Mouse (Mus musculus): ENCODE measurements at regions not wholly inside any gene's neighbourhood (a gene's known extent, or its start where the extent isn't known, plus 50 kb on each side); places are given as distances from the start of the nearest gene placed in this dataset.

DNA sequence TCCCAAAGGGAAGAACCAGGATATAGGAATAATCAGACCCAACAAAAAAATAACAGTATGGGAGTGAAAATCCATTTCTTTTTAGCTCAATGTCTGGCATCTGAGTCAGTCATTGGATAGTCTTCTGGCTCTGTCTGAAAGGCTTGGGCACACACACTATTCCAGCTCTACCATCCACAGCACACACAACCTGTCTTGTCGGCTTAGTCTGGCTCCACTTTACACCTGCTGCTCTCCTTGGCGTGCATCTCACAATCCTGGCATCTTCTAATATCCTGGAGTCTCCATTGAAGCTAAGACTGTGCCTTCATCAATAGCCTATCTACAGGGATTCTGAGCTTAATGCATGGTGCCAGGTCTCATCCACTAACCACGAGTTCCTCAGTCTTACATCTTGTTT is 213.0 kb downstream of the Fam169b start:
- 86% methylated on average over 3 of the region's 3 CpGs for WGBS
- Histone ChIP-seq H3K36me3 (ENCODE audit: control insufficient read depth, insufficient read depth, low read length) (no peaks in the 10 kb centered on the region), H3K27ac (ENCODE audit: control insufficient read depth, insufficient read depth, low read length) (no peak overlapping the region)

GRCm38 (mm10) chr7:68482553-68482952 is 208.9 kb downstream of the Fam169b start:
- no peaks in the 10 kb centered on the region for H3K36me3 ChIP-seq (ENCODE audit: control insufficient read depth, insufficient read depth, low read length)
- TF ChIP-seq CTCF (IDR thresholded peaks at IDR 0.05; ENCODE audit: borderline replicate concordance, control insufficient read depth, extremely low read depth, insufficient read depth, low read length, poor library complexity) = no peak
- TF ChIP-seq POLR2A (IDR thresholded peaks at IDR 0.05; ENCODE audit: control insufficient read depth, extremely low read depth, insufficient read depth, low read length, poor library complexity) = no peak

More for the DNA sequence above, 213.0 kb downstream of the Fam169b start:
- Histone ChIP-seq H3K4me1 (replicated peaks; ENCODE audit: control insufficient read depth, insufficient read depth, low read length) (no peaks in the 10 kb centered on the region), H3K4me3 (ENCODE audit: control insufficient read depth, insufficient read depth, low read length) (no peak overlapping the region), H3K27me3 (ENCODE audit: control insufficient read depth, insufficient read depth, low read length) (no peaks in the 10 kb centered on the region)
- TF ChIP-seq POLR2A (IDR thresholded peaks at IDR 0.05; ENCODE audit: control insufficient read depth, extremely low read depth, insufficient read depth, low read length, poor library complexity) (no peak), CTCF (IDR thresholded peaks at IDR 0.05; ENCODE audit: borderline replicate concordance, control insufficient read depth, extremely low read depth, insufficient read depth, low read length, poor library complexity) (no peak)
- DNase-seq = no peak

GRCm38 (mm10) chr7:68480770-68481169 is 207.1 kb downstream of the Fam169b start:
- peak; percentile 48; the same call in 1 of the 2 replicates for TF ChIP-seq CTCF (IDR thresholded peaks at IDR 0.05; ENCODE audit: borderline replicate concordance, control insufficient read depth, extremely low read depth, insufficient read depth, low read length, poor library complexity)
- no peak for TF ChIP-seq POLR2A (IDR thresholded peaks at IDR 0.05; ENCODE audit: control insufficient read depth, extremely low read depth, insufficient read depth, low read length, poor library complexity)
- no peak overlapping the region for H3K27ac ChIP-seq (ENCODE audit: control insufficient read depth, insufficient read depth, low read length)
- 25% methylated on average over 7 of the region's 7 CpGs for WGBS
- H3K36me3 ChIP-seq (ENCODE audit: control insufficient read depth, insufficient read depth, low read length) = no peaks in the 10 kb centered on the region
- no peaks in the 10 kb centered on the region for H3K27me3 ChIP-seq (ENCODE audit: control insufficient read depth, insufficient read depth, low read length)
- DNase-seq = peak; percentile 41
- H3K4me3 ChIP-seq (ENCODE audit: control insufficient read depth, insufficient read depth, low read length) = no peak overlapping the region
- no peaks in the 10 kb centered on the region for H3K4me1 ChIP-seq (replicated peaks; ENCODE audit: control insufficient read depth, insufficient read depth, low read length)

More at GRCm38 (mm10) chr7:68482553-68482952, 208.9 kb downstream of the Fam169b start:
- no peaks in the 10 kb centered on the region for H3K27me3 ChIP-seq (ENCODE audit: control insufficient read depth, insufficient read depth, low read length)
- no peak for DNase-seq
- 30% methylated on average over 10 of the region's 10 CpGs for WGBS
- H3K4me3 ChIP-seq (ENCODE audit: control insufficient read depth, insufficient read depth, low read length) = no peak overlapping the region
- no peak overlapping the region for H3K27ac ChIP-seq (ENCODE audit: control insufficient read depth, insufficient read depth, low read length)
- no peaks in the 10 kb centered on the region for H3K4me1 ChIP-seq (replicated peaks; ENCODE audit: control insufficient read depth, insufficient read depth, low read length)

GRCm38 (mm10) chr7:68480336-68480735 is 206.7 kb downstream of the Fam169b start:
- Histone ChIP-seq H3K36me3 (ENCODE audit: control insufficient read depth, insufficient read depth, low read length) (no peaks in the 10 kb centered on the region), H3K27me3 (ENCODE audit: control insufficient read depth, insufficient read depth, low read length) (no peaks in the 10 kb centered on the region), H3K27ac (ENCODE audit: control insufficient read depth, insufficient read depth, low read length) (no peak overlapping the region), H3K4me1 (replicated peaks; ENCODE audit: control insufficient read depth, insufficient read depth, low read length) (no peaks in the 10 kb centered on the region), H3K4me3 (ENCODE audit: control insufficient read depth, insufficient read depth, low read length) (no peak overlapping the region)
- TF ChIP-seq POLR2A (IDR thresholded peaks at IDR 0.05; ENCODE audit: control insufficient read depth, extremely low read depth, insufficient read depth, low read length, poor library complexity) (no peak), CTCF (IDR thresholded peaks at IDR 0.05; ENCODE audit: borderline replicate concordance, control insufficient read depth, extremely low read depth, insufficient read depth, low read length, poor library complexity) (no peak)
- 54% methylated on average over 3 of the region's 3 CpGs for WGBS
- no peak for DNase-seq

DNA sequence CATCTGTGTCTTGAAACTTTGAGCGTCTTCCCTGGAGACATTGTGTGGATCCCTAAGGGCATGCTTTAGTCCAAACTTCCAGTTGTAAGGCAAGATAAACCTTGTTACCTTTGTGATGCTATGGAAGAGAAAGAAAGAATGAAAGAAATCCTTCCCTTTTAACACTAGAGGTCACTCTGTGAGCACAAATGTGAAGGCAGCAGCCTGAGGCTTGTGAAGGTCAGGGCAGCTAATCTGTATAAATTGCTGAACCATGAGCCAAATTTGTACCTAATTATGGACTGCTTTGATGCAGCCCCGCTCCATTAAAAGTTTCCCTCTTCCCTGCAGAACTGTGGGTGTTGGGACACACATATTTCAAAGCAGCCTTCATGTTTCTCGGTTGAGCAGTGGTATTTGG is 204.4 kb downstream of the Fam169b start:
- Histone ChIP-seq H3K27ac (ENCODE audit: control insufficient read depth, insufficient read depth, low read length) (no peak overlapping the region), H3K4me1 (replicated peaks; ENCODE audit: control insufficient read depth, insufficient read depth, low read length) (no peaks in the 10 kb centered on the region), H3K27me3 (ENCODE audit: control insufficient read depth, insufficient read depth, low read length) (no peaks in the 10 kb centered on the region), H3K4me3 (ENCODE audit: control insufficient read depth, insufficient read depth, low read length) (no peak overlapping the region), H3K36me3 (ENCODE audit: control insufficient read depth, insufficient read depth, low read length) (no peaks in the 10 kb centered on the region)
- TF ChIP-seq CTCF (IDR thresholded peaks at IDR 0.05; ENCODE audit: borderline replicate concordance, control insufficient read depth, extremely low read depth, insufficient read depth, low read length, poor library complexity) = no peak
- no peak for TF ChIP-seq POLR2A (IDR thresholded peaks at IDR 0.05; ENCODE audit: control insufficient read depth, extremely low read depth, insufficient read depth, low read length, poor library complexity)
- DNase-seq = no peak
- WGBS = 79% methylated on average over 3 of the region's 3 CpGs

- no peak for DNase-seq
- Histone ChIP-seq H3K4me3 (ENCODE audit: control insufficient read depth, insufficient read depth, low read length) (no peak overlapping the region), H3K27ac (ENCODE audit: control insufficient read depth, insufficient read depth, low read length) (no peak overlapping the region), H3K36me3 (ENCODE audit: control insufficient read depth, insufficient read depth, low read length) (no peaks in the 10 kb centered on the region), H3K4me1 (replicated peaks; ENCODE audit: control insufficient read depth, insufficient read depth, low read length) (no peaks in the 10 kb centered on the region), H3K27me3 (ENCODE audit: control insufficient read depth, insufficient read depth, low read length) (no peaks in the 10 kb centered on the region)
- 74% methylated on average over 5 of the region's 5 CpGs for WGBS
- no peak for TF ChIP-seq CTCF (IDR thresholded peaks at IDR 0.05; ENCODE audit: borderline replicate concordance, control insufficient read depth, extremely low read depth, insufficient read depth, low read length, poor library complexity)
- TF ChIP-seq POLR2A (IDR thresholded peaks at IDR 0.05; ENCODE audit: control insufficient read depth, extremely low read depth, insufficient read depth, low read length, poor library complexity) = no peak
Observed at GRCm38 (mm10) chr7:68472800-68473199, 199.2 kb downstream of the Fam169b start.

DNA sequence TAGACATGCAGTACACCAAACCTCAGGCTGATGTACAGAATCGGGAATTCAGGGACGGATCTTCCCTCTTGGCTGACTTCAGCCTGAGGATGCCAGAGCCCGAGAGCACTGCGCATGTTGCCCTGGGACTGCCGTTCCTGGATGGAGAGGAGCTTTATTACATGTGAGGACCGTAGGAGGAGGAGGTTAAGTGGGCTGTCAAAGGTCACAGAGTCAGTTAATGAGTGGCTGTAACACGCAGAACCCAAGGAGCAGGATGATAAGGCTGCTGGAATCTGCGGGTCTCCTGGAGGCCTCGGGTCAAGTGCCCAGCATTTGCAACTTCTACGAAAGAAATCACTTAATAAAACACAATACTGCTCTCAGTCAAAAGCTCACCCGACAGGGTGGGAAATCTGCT is 197.3 kb downstream of the Fam169b start:
- WGBS = 83% methylated on average over 11 of the region's 11 CpGs
- Histone ChIP-seq H3K27ac (ENCODE audit: control insufficient read depth, insufficient read depth, low read length) (no peak overlapping the region), H3K36me3 (ENCODE audit: control insufficient read depth, insufficient read depth, low read length) (no peaks in the 10 kb centered on the region), H3K4me3 (ENCODE audit: control insufficient read depth, insufficient read depth, low read length) (no peak overlapping the region), H3K27me3 (ENCODE audit: control insufficient read depth, insufficient read depth, low read length) (no peaks in the 10 kb centered on the region), H3K4me1 (replicated peaks; ENCODE audit: control insufficient read depth, insufficient read depth, low read length) (no peaks in the 10 kb centered on the region)
- DNase-seq = no peak
- no peak for TF ChIP-seq POLR2A (IDR thresholded peaks at IDR 0.05; ENCODE audit: control insufficient read depth, extremely low read depth, insufficient read depth, low read length, poor library complexity)
